In the genomic region with DNA sequence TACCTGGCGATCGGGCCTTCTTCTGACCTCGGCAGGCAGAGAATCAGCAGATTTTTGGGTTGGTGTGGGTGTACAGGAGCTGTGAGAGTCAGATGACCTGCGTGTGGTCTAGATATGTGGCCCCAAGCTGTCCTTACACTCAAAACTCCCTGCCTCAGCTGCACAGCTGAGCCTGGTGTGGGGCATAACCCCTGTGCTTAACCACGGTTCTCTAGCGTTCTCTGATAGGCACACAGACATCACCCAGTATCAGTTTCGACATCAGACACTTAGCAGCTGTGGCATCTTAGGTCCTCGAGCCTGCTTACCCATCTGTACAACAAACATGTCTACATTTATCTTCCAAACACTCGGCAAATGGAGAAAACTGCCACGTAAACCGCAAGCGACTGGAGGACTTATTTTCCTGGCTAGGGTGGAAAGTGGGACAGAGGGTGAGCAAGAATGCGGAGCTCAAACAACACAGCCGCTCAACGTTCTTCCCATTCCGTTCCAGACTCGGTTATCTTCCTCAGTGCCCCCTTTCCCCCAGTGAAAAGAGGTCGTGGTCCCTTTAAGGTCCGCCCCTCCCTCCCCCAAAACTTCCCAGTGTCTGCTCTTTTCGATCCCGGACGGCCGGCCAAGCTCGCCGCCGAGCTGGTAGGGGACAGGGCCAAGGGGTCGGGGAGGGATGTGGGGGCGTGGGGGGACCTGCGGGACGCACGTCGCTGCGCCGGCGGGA, we compare ENCODE assay signal across 8 mouse cellular contexts. TPM values are rescaled to one million over a fixed set of nuclear protein-coding genes. Genes with fewer than 3 reads are reported as not detected.
DNase-seq lines count a peak whose midpoint lies in the region; ATAC-seq and TF ChIP-seq lines count a peak whose summit lies in the region.

Gene Hnrnpl, plus strand, starts transcription at position 321 of the 721 bp plus-strand sequence.

- ATAC-seq in forebrain, embryonic 16.5 days: peak; percentile 2
- ATAC-seq in hindbrain, embryonic 12.5 days (ENCODE audit: low FRiP score): peak; percentile 1; the same call in 1 of the 2 replicates
- ATAC-seq in megakaryocyte progenitor cell, adult 5-6 weeks (replicated peaks; ENCODE audit: poor library complexity): peak; percentile 8

- peak within 1 kb of the TSS; percentile 98 for H3K9ac ChIP-seq in forebrain, embryonic 16.5 days (replicated peaks; ENCODE audit: low read depth, low read length)
- H3K9ac ChIP-seq in hindbrain, embryonic 12.5 days: peak within 1 kb of the TSS; percentile 91

- H3K36me3 ChIP-seq in forebrain, embryonic 16.5 days (ENCODE audit: control insufficient read depth, insufficient read depth): peaks cover 4% of the 10 kb centered on the region
- H3K36me3 ChIP-seq in hindbrain, embryonic 12.5 days: peaks cover 15% of the 10 kb centered on the region

- H3K4me2 ChIP-seq in forebrain, embryonic 16.5 days (ENCODE audit: low read length): peak within 1 kb of the TSS; percentile 98
- peak within 1 kb of the TSS; percentile 91 for H3K4me2 ChIP-seq in hindbrain, embryonic 12.5 days (replicated peaks)

- peak within 1 kb of the TSS; percentile 99 for H3K27ac ChIP-seq in layer of hippocampus, adult 2 months
- H3K27ac ChIP-seq in forebrain, embryonic 16.5 days (ENCODE audit: low read length): peak within 1 kb of the TSS; percentile 99
- H3K27ac ChIP-seq in hindbrain, embryonic 12.5 days: peak within 1 kb of the TSS; percentile 100

- 3% methylated on average over 28 of the region's 35 CpGs for WGBS in forebrain, embryonic 16.5 days
- 3% methylated on average over 35 of the region's 35 CpGs for WGBS in hindbrain, embryonic 12.5 days

- H3K27me3 ChIP-seq in forebrain, embryonic 16.5 days (replicated peaks; ENCODE audit: control insufficient read depth, insufficient read depth, low read length): no peaks in the 10 kb centered on the region
- H3K27me3 ChIP-seq in hindbrain, embryonic 12.5 days: no peaks in the 10 kb centered on the region

- peaks cover 31% of the 10 kb centered on the region for H3K4me1 ChIP-seq in forebrain, embryonic 16.5 days (replicated peaks; ENCODE audit: control insufficient read depth, insufficient read depth, low read length)
- H3K4me1 ChIP-seq in hindbrain, embryonic 12.5 days: peaks cover 32% of the 10 kb centered on the region

- no peaks in the 10 kb centered on the region for H3K9me3 ChIP-seq in forebrain, embryonic 16.5 days (ENCODE audit: control insufficient read depth, low read length)
- H3K9me3 ChIP-seq in hindbrain, embryonic 12.5 days (replicated peaks): no peaks in the 10 kb centered on the region

- DNase-seq in layer of hippocampus, adult 2 months (ENCODE audit: low spot score in 2 of 2): peak in 1 of 2 experiments; percentile 46
- no peak for DNase-seq in layer of hippocampus, adult 11-12 months (ENCODE audit: low spot score)
- DNase-seq in adrenal gland, adult 8-10 months: no peak
- DNase-seq in left cerebral cortex, postnatal 14 days (ENCODE audit: low spot score in 2 of 2): no peak
- peak; percentile 86 for DNase-seq in thymus, postnatal 0 days (ENCODE audit: low spot score)

- H3K4me3 ChIP-seq in layer of hippocampus, adult 2 months: peak within 1 kb of the TSS; percentile 96
- H3K4me3 ChIP-seq in forebrain, embryonic 16.5 days (replicated peaks; ENCODE audit: low read length): peak within 1 kb of the TSS; percentile 92
- peak within 1 kb of the TSS; percentile 79 for H3K4me3 ChIP-seq in hindbrain, embryonic 12.5 days

- intact Hi-C loops in left cerebral cortex, postnatal 14 days (cut with DNase I): no loop called here

- no peak for TF ChIP-seq CTCF in layer of hippocampus, adult 2 months (conservative IDR thresholded peaks at IDR 0.05)

RNA-seq across cellular contexts. Expression of gene Hnrnpl, which starts in this region (rescaled TPM):
- 100 to 1,000 TPM; 410 to 476 TPM for total RNA-seq in layer of hippocampus, adult 2 months (2021)
- 100 to 1,000 TPM; 331 to 473 (median 439) TPM for total RNA-seq in adrenal gland, adult 8-10 months (2022)
- 185 and 203 TPM in 2 replicates for polyA plus RNA-seq in forebrain, embryonic 16.5 days (2015; fragmentation: Nextera tagmentation; extraction: Ambion mirVana)
- 297 and 345 TPM in 2 replicates for polyA plus RNA-seq in hindbrain, embryonic 12.5 days (2016; fragmentation: Nextera tagmentation; extraction: Ambion mirVana)
- 100 to 1,000 TPM; 401 to 422 TPM for total RNA-seq in left cerebral cortex, postnatal 14 days (2021)
- total RNA-seq in megakaryocyte progenitor cell, adult 5-6 weeks (2015): 419 and 433 TPM in 2 replicates
- 342 and 343 TPM in 2 replicates for total RNA-seq in megakaryocyte progenitor cell, adult 5-6 weeks (2017)
- 285 and 358 TPM in 2 replicates for polyA plus RNA-seq in thymus, postnatal 0 days (2015; fragmentation: Nextera tagmentation; extraction: Ambion mirVana)
